18 mouse cellular contexts compared by ENCODE assay signal in the genomic region with DNA sequence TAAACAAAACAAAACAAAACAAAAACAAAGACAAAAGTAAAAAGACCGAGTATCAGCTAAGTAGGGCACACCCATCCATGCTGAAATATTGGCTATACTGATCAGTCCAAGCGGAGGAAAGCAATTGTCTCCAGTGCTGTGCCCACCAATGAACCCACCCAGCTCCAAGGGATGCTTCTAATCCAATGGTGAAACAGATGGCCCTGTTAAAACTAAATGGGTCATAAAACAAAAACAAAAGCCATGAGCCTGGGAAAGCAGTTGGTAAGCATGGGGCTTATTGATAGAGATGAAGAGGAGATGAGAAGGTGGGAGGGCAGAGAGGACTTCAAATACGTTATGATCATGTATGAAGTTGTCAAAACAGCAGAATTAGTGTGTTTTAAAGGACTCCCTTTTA.
DNase-seq lines count a peak whose midpoint lies in the region; ATAC-seq and TF ChIP-seq lines count a peak whose summit lies in the region.
"Had no signal": no experiment of that assay in that cellular context is flagged by ENCODE, and none has a peak within 500 bp of the region (broad histone marks: within the 10 kb centered on the region; RNA-seq: fewer than 3 reads in every experiment).

No protein-coding gene starts in this region.

- peak; percentile 68 for ATAC-seq in hindbrain, embryonic 11.5 days (ENCODE audit: low FRiP score)
- no peak for ATAC-seq in hindbrain, postnatal 0 days
- peak; percentile 71 for ATAC-seq in forebrain, embryonic 14.5 days
- ATAC-seq in neural tube, embryonic 14.5 days (ENCODE audit: low read depth): peak; percentile 75; the same call in 1 of the 2 replicates
- no peak for ATAC-seq in heart, embryonic 11.5 days (replicated peaks; ENCODE audit: insufficient number of reproducible peaks, low FRiP score, low TSS enrichment)
- ATAC-seq: activated CD4-positive, CD25-positive, alpha-beta regulatory T cell, adult 4 months; Patski had no signal

- no peak overlapping the region for H3K27ac ChIP-seq in hindbrain, embryonic 11.5 days (ENCODE audit: low read depth, low read length)
- H3K27ac ChIP-seq in hindbrain, postnatal 0 days: no peak overlapping the region
- no peak overlapping the region for H3K27ac ChIP-seq in forebrain, embryonic 14.5 days (ENCODE audit: low read depth, low read length)
- no peak overlapping the region for H3K27ac ChIP-seq in neural tube, embryonic 14.5 days (ENCODE audit: low read depth, low read length)
- H3K27ac ChIP-seq in heart, embryonic 11.5 days (ENCODE audit: low read depth, low read length): no peak overlapping the region
- H3K27ac ChIP-seq: heart, embryonic 15.5 days; kidney, postnatal 0 days; limb, embryonic 10.5 days had no signal

- H3K4me3 ChIP-seq in hindbrain, embryonic 11.5 days (ENCODE audit: low read depth, low read length): no peak overlapping the region
- no peak overlapping the region for H3K4me3 ChIP-seq in hindbrain, postnatal 0 days (ENCODE audit: low read length)
- H3K4me3 ChIP-seq in forebrain, embryonic 14.5 days (ENCODE audit: low read depth, low read length): no peak overlapping the region
- no peak overlapping the region for H3K4me3 ChIP-seq in neural tube, embryonic 14.5 days (ENCODE audit: low read depth, low read length)
- H3K4me3 ChIP-seq in heart, embryonic 11.5 days (ENCODE audit: low read depth, low read length): no peak overlapping the region
- H3K4me3 ChIP-seq: heart, embryonic 15.5 days; limb, embryonic 10.5 days had no signal

- no peaks in the 10 kb centered on the region for H3K36me3 ChIP-seq in hindbrain, embryonic 11.5 days (ENCODE audit: control insufficient read depth, insufficient read depth, low read length)
- no peaks in the 10 kb centered on the region for H3K36me3 ChIP-seq in hindbrain, postnatal 0 days (ENCODE audit: insufficient read depth, low read length)
- H3K36me3 ChIP-seq in forebrain, embryonic 14.5 days (ENCODE audit: control insufficient read depth, insufficient read depth, low read length): no peaks in the 10 kb centered on the region
- no peaks in the 10 kb centered on the region for H3K36me3 ChIP-seq in neural tube, embryonic 14.5 days (ENCODE audit: control insufficient read depth, insufficient read depth, low read length)
- H3K36me3 ChIP-seq in heart, embryonic 11.5 days (ENCODE audit: control insufficient read depth, insufficient read depth, low read length): no peaks in the 10 kb centered on the region
- H3K36me3 ChIP-seq: heart, embryonic 15.5 days; limb, embryonic 10.5 days had no signal

- TF ChIP-seq CTCF in hindbrain, postnatal 0 days (IDR thresholded peaks at IDR 0.05; ENCODE audit: low read depth): no peak
- no peak for TF ChIP-seq CTCF in brain, embryonic 14.5 days (IDR thresholded peaks at IDR 0.05; ENCODE audit: borderline replicate concordance, extremely low read depth, insufficient read depth, insufficient read length)

- H3K9ac ChIP-seq in hindbrain, embryonic 11.5 days (ENCODE audit: low read depth, low read length): no peak overlapping the region
- no peak overlapping the region for H3K9ac ChIP-seq in hindbrain, postnatal 0 days (replicated peaks; ENCODE audit: low read length)
- no peak overlapping the region for H3K9ac ChIP-seq in forebrain, embryonic 14.5 days (ENCODE audit: low read length)
- H3K9ac ChIP-seq in neural tube, embryonic 14.5 days (replicated peaks; ENCODE audit: low read depth, low read length): no peak overlapping the region
- no peak overlapping the region for H3K9ac ChIP-seq in heart, embryonic 11.5 days (ENCODE audit: low read depth, low read length)
- H3K9ac ChIP-seq: heart, embryonic 15.5 days had no signal

- DNase-seq in hindbrain, embryonic 11.5 days (ENCODE audit: low spot score): no peak
- DNase-seq in hindbrain, postnatal 0 days (ENCODE audit: low spot score): no peak
- DNase-seq in brain, embryonic 14.5 days (ENCODE audit: low read depth): peak; percentile 77
- peak; percentile 56 for DNase-seq in forebrain, embryonic 14.5 days (ENCODE audit: low spot score)
- no peak for DNase-seq in left cerebral cortex, postnatal 14 days (ENCODE audit: low spot score in 2 of 2)
- DNase-seq: adrenal gland, postnatal 36 days; cerebellum, adult 9-10 months; kidney, adult 11 months; spleen, adult 18-20 months; thymus, adult 18-20 months had no signal

- no peaks in the 10 kb centered on the region for H3K9me3 ChIP-seq in hindbrain, embryonic 11.5 days (ENCODE audit: control insufficient read depth, low read length)
- no peaks in the 10 kb centered on the region for H3K9me3 ChIP-seq in hindbrain, postnatal 0 days (ENCODE audit: low read length)
- no peaks in the 10 kb centered on the region for H3K9me3 ChIP-seq in forebrain, embryonic 14.5 days (replicated peaks; ENCODE audit: control insufficient read depth, low read length)
- no peaks in the 10 kb centered on the region for H3K9me3 ChIP-seq in neural tube, embryonic 14.5 days (ENCODE audit: control insufficient read depth, low read length)
- H3K9me3 ChIP-seq in heart, embryonic 11.5 days (replicated peaks; ENCODE audit: control insufficient read depth, low read length): no peaks in the 10 kb centered on the region
- H3K9me3 ChIP-seq: heart, embryonic 15.5 days; limb, embryonic 10.5 days had no signal

- H3K4me2 ChIP-seq in hindbrain, embryonic 11.5 days (replicated peaks; ENCODE audit: low read depth, low read length): no peak overlapping the region
- no peak overlapping the region for H3K4me2 ChIP-seq in hindbrain, postnatal 0 days (ENCODE audit: low read depth, low read length)
- H3K4me2 ChIP-seq in forebrain, embryonic 14.5 days (ENCODE audit: low read length): no peak overlapping the region
- H3K4me2 ChIP-seq in neural tube, embryonic 14.5 days (ENCODE audit: low read depth, low read length): no peak overlapping the region
- no peak overlapping the region for H3K4me2 ChIP-seq in heart, embryonic 11.5 days
- H3K4me2 ChIP-seq: heart, embryonic 15.5 days; liver, embryonic 11.5 days had no signal

- 48% methylated on average over 3 of the region's 3 CpGs for WGBS in hindbrain, embryonic 11.5 days
- 41% methylated on average over 3 of the region's 3 CpGs for WGBS in hindbrain, postnatal 0 days
- 15% methylated on average over 3 of the region's 3 CpGs for WGBS in forebrain, embryonic 14.5 days
- WGBS in neural tube, embryonic 14.5 days: 16% methylated on average over 3 of the region's 3 CpGs
- WGBS in heart, embryonic 11.5 days (ENCODE audit: insufficient replicate concordance): 74% methylated on average over 3 of the region's 3 CpGs

- intact Hi-C loops in left cerebral cortex, postnatal 14 days (cut with DNase I): no loop called here

- H3K4me1 ChIP-seq in hindbrain, embryonic 11.5 days (replicated peaks; ENCODE audit: control insufficient read depth, insufficient read depth, low read length): no peaks in the 10 kb centered on the region; the same call in 1 of the 2 replicates
- H3K4me1 ChIP-seq in hindbrain, postnatal 0 days (ENCODE audit: insufficient read depth, low read length): no peaks in the 10 kb centered on the region
- peaks cover 9% of the 10 kb centered on the region; the same call in 1 of the 2 replicates for H3K4me1 ChIP-seq in forebrain, embryonic 14.5 days (ENCODE audit: control insufficient read depth, insufficient read depth, low read length)
- no peaks in the 10 kb centered on the region for H3K4me1 ChIP-seq in neural tube, embryonic 14.5 days (ENCODE audit: control insufficient read depth, insufficient read depth, low read length)
- no peaks in the 10 kb centered on the region for H3K4me1 ChIP-seq in heart, embryonic 11.5 days (ENCODE audit: control insufficient read depth, insufficient read depth, low read length)
- H3K4me1 ChIP-seq: heart, embryonic 15.5 days; limb, embryonic 10.5 days had no signal

- TF ChIP-seq POLR2A in brain, embryonic 14.5 days (IDR thresholded peaks at IDR 0.05; ENCODE audit: borderline replicate concordance, extremely low read depth, insufficient read depth, insufficient read length, poor library complexity, severe bottlenecking): no peak

- no peaks in the 10 kb centered on the region for H3K27me3 ChIP-seq in hindbrain, embryonic 11.5 days (ENCODE audit: control insufficient read depth, insufficient read depth, low read length)
- no peaks in the 10 kb centered on the region for H3K27me3 ChIP-seq in hindbrain, postnatal 0 days (ENCODE audit: insufficient read depth, low read length)
- no peaks in the 10 kb centered on the region for H3K27me3 ChIP-seq in forebrain, embryonic 14.5 days (replicated peaks; ENCODE audit: control insufficient read depth, insufficient read depth, low read length)
- H3K27me3 ChIP-seq in neural tube, embryonic 14.5 days (ENCODE audit: control insufficient read depth, insufficient read depth, low read length): no peaks in the 10 kb centered on the region
- H3K27me3 ChIP-seq in heart, embryonic 11.5 days (ENCODE audit: control insufficient read depth, insufficient read depth, low read length): no peaks in the 10 kb centered on the region
- H3K27me3 ChIP-seq: heart, embryonic 15.5 days had no signal

Comparison
In these comparisons a context has a peak if more than half of its experiments do, and no peak if none do; other contexts are left out.
1. ATAC-seq: peak in hindbrain, embryonic 11.5 days (single experiment), forebrain, embryonic 14.5 days (single experiment) and neural tube, embryonic 14.5 days (single experiment); none in hindbrain, postnatal 0 days (single experiment) and heart, embryonic 11.5 days (single experiment).
2. DNase-seq: peak in brain, embryonic 14.5 days (single experiment) and forebrain, embryonic 14.5 days (single experiment); none in hindbrain, embryonic 11.5 days (single experiment), hindbrain, postnatal 0 days (single experiment) and left cerebral cortex, postnatal 14 days (0 of 2).